Mouse (Mus musculus) c-Kit-negative CD71-positive TER-119-positive erythroid progenitor cells, embryonic 14.5 days (primary cell): ENCODE results near the gene Ints13.

Source experiments
- DNase-seq: peaks from one replicate; pipeline ENCODE4 v3.0.0-alpha.2; 2013; ENCODE audit warnings: low read depth, low spot score

Gene Ints13

DNA sequence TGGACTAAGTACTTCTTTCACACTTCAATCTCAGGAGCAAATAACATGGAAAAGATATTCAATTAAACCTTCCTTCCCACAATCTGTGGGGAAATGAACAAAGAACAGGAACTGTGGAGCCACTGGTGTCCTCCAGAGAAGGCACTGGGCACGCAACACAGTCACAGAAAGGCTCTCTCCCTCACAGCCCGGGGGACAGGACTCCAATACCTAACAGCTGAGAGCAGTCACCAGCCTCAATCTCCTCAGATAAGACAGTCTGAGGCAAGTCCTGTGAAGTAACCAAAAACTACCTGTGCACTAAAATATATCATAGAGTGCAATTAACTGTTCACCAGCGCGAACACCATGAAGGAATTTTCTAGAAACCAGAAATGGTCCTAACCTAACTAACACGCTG, 76.9 kb downstream of the Ints13 start:
- no peak for DNase-seq

GRCm38 (mm10) chr6:146500206-146500605, 77.4 kb downstream of the Ints13 start:
- DNase-seq = no peak
